Mouse (Mus musculus) T-helper 17 cell (primary cell): Measurements from ENCODE around the gene Agbl3.

Experiments
- in situ Hi-C, 2 experiments: fragments of 300-600 bp; cut with MboI, MseI; formaldehyde crosslinking; loops; 1 replicate in 1 of 2; 2 replicates in 1 of 2; pipeline ENCODE4 v1.15.1; 2025; ENCODE audit warnings: high pct_unique_total_duplicates in 2 of 2

The Agbl3 gene

GRCm38 (mm10) chr6:34904361-34904760 lies 124.1 kb downstream of the Agbl3 start:
- in situ Hi-C loops: no loop called here

DNA sequence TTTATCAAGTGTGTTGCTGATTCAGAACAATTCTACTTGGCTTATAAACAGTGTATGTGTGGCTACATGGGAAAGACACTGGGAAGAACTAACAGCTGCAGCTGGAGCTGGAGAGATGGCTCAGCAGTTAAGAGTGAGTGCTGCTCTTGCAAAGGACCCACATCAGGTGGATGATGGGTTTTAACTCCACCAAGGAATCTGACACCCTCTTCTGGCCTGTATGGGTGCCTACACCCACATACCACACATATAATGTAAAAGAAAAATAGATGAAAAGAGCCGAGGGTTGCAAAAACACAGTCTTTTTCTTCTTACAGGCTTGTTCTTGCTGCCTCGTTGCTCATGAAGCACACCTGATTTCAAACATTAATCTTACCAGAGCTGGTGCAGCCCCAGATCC lies 125.9 kb downstream of the Agbl3 start:
- in situ Hi-C loops: no loop called here

GRCm38 (mm10) chr6:34906661-34907060 lies 126.4 kb downstream of the Agbl3 start:
- in situ Hi-C loops: no loop called here

GRCm38 (mm10) chr6:34907121-34907614 lies 126.9 kb downstream of the Agbl3 start:
- in situ Hi-C loops: no loop called here

DNA sequence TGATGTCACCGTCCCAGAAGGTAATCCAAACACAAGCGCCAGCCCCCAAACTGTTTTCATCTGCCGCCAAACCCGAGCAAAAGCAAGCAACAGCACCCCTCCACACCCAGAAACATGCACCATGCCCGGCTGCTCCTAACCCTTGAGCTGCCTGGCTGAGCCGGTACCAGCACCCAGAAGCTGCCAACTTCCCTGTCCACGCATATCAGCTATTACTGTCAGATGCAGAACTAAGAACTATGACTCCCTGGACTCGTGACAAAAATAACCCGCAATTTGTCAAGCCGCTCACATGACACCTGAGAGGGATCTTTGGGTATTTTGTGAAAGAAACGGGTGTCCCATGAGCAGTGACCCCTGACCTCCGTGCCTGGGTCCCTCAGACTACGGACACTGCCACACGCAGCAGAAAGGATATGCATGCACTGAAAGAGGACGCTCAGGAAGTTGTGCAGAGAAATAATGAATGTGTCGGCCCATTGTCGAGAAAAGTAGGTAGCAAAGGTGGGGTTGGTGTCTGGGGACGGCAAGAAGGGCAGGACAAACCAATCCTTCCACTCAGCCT lies 127.5 kb downstream of the Agbl3 start:
- in situ Hi-C loops: no loop called here
